Mouse (Mus musculus) testis, adult 2 months (tissue): ENCODE measurements around the gene Tk1. TPM values are rescaled to one million over a fixed set of nuclear protein-coding genes. Genes with fewer than 3 reads are reported as not detected.

ENCODE experiments used
- H3K27ac ChIP-seq: fragments of 200-500 bp; 2 replicates; pipeline ENCODE4 v1.5.1; 2012; ENCODE audit warnings: low read depth, low read length; ENCODE audit not compliant: control insufficient read depth, insufficient read depth
- H3K27me3 ChIP-seq: fragments of 200-500 bp; 2 replicates; pipeline ENCODE4 v1.6.1; 2012; ENCODE audit warnings: mild to moderate bottlenecking, low read length, moderate library complexity; ENCODE audit not compliant: control insufficient read depth, insufficient read depth
- H3K36me3 ChIP-seq: fragments of 200-500 bp; 2 replicates; pipeline ENCODE4 v1.6.1; 2012; ENCODE audit warnings: mild to moderate bottlenecking, low read length; ENCODE audit not compliant: control insufficient read depth, insufficient read depth
- H3K4me1 ChIP-seq: fragments of 200-500 bp; 2 replicates; pipeline ENCODE4 v1.6.1; 2012; ENCODE audit warnings: low read length; ENCODE audit not compliant: control insufficient read depth, insufficient read depth
- H3K4me3 ChIP-seq: fragments of 200-500 bp; 2 replicates; pipeline ENCODE4 v1.5.1; 2012; ENCODE audit warnings: low read depth, mild to moderate bottlenecking, low read length, moderate library complexity, mixed read lengths; ENCODE audit not compliant: control insufficient read depth
- CTCF ChIP-seq: fragments of 200-500 bp; IDR thresholded peaks from 2 replicates; pipeline ENCODE4 v1.5.1; 2012; ENCODE audit warnings: low read depth, mild to moderate bottlenecking, inconsistent platforms, low read length, moderate library complexity; ENCODE audit not compliant: control insufficient read depth, insufficient read depth, insufficient replicate concordance
- POLR2A ChIP-seq: fragments of 200-500 bp; IDR thresholded peaks from 2 replicates; pipeline ENCODE4 v1.6.1; 2012; ENCODE audit warnings: low read depth, mild to moderate bottlenecking, inconsistent platforms, low read length, moderate library complexity; ENCODE audit not compliant: control insufficient read depth
- polyA plus RNA-seq: library from polyadenylated mRNA; depleted of rRNA; stranded (reverse); fragments of >200 nt; gene quantifications from 2 replicates; pipeline ENCODE4 v1.2.3, GENCODE M21; 2012; rRNA removed

The Tk1 gene
- polyA plus RNA-seq, 1 experiment: 5.8 TPM

- Histone ChIP-seq H3K27me3 (no peaks in the 10 kb centered on the region), H3K4me3 (no peak overlapping the region), H3K36me3 (no peaks in the 10 kb centered on the region), H3K27ac (no peak overlapping the region), H3K4me1 (peaks cover 7% of the 10 kb centered on the region)
- no peak for TF ChIP-seq POLR2A
- no peak for TF ChIP-seq CTCF
Measured at GRCm38 (mm10) chr11:117772352-117772751, 53.5 kb downstream of the Tk1 start.

- Histone ChIP-seq H3K4me1 (peaks cover 7% of the 10 kb centered on the region), H3K27ac (no peak overlapping the region), H3K27me3 (no peaks in the 10 kb centered on the region), H3K4me3 (no peak overlapping the region), H3K36me3 (no peaks in the 10 kb centered on the region)
- TF ChIP-seq POLR2A (no peak), CTCF (no peak)
Measured at GRCm38 (mm10) chr11:117770407-117770806, 55.5 kb downstream of the Tk1 start.

GRCm38 (mm10) chr11:117769683-117770047 lies 56.2 kb downstream of the Tk1 start:
- H3K27me3 ChIP-seq: no peaks in the 10 kb centered on the region
- H3K4me3 ChIP-seq: no peak overlapping the region
- H3K4me1 ChIP-seq: peaks cover 7% of the 10 kb centered on the region
- H3K36me3 ChIP-seq: no peaks in the 10 kb centered on the region
- TF ChIP-seq POLR2A (no peak), CTCF (no peak)
- H3K27ac ChIP-seq: no peak overlapping the region

GRCm38 (mm10) chr11:117768725-117769682 lies 56.9 kb downstream of the Tk1 start:
- H3K36me3 ChIP-seq: no peaks in the 10 kb centered on the region
- no peak overlapping the region for H3K4me3 ChIP-seq
- H3K4me1 ChIP-seq: peaks cover 7% of the 10 kb centered on the region
- no peaks in the 10 kb centered on the region for H3K27me3 ChIP-seq
- TF ChIP-seq CTCF (no peak), POLR2A (no peak)
- no peak overlapping the region for H3K27ac ChIP-seq

GRCm38 (mm10) chr11:117766275-117766674 lies 59.6 kb downstream of the Tk1 start:
- no peaks in the 10 kb centered on the region for H3K27me3 ChIP-seq
- no peak overlapping the region for H3K27ac ChIP-seq
- no peak overlapping the region for H3K4me3 ChIP-seq
- H3K36me3 ChIP-seq: 0 out of 2 replicates have a peak, but pooled peaks cover 2% of the 10 kb centered on the region
- H3K4me1 ChIP-seq: no peaks in the 10 kb centered on the region
- no peak for TF ChIP-seq CTCF
- TF ChIP-seq POLR2A: no peak

Other genes starting within 250 kb of the Tk1 start
- gene Tnrc6c, start 171.8 kb downstream of the Tk1 start, polyA plus RNA-seq: 25.4 and 28.0 TPM in 2 replicates
- gene Tmc8, start 44.0 kb downstream of the Tk1 start, polyA plus RNA-seq: 1.2 TPM in 2 replicates
- 9.7 and 10.1 TPM in 2 replicates for gene Tmc6, start 43.9 kb downstream of the Tk1 start, polyA plus RNA-seq
- not detected in 2 replicates for gene 6030468B19Rik, start 28.4 kb downstream of the Tk1 start, polyA plus RNA-seq
- 1.0 TPM in 1 of 2 replicates, not detected in the other for gene Gm20708, start 16.4 kb downstream of the Tk1 start, polyA plus RNA-seq
- gene Syngr2, start 16.4 kb downstream of the Tk1 start, polyA plus RNA-seq: 21.3 and 32.5 TPM in 2 replicates
- 4.0 and 5.7 TPM in 2 replicates for gene Afmid, start 168 bp downstream of the Tk1 start, polyA plus RNA-seq
- gene Birc5, start 23.2 kb upstream of the Tk1 start, polyA plus RNA-seq: 46.1 and 46.3 TPM in 2 replicates
- 5.3 and 6.1 TPM in 2 replicates for gene Tmem235, start 34.7 kb upstream of the Tk1 start, polyA plus RNA-seq
- 2.1 and 2.5 TPM in 2 replicates for gene Tha1, start 47.4 kb upstream of the Tk1 start, polyA plus RNA-seq
- 0.51 and 0.61 TPM in 2 replicates for gene Socs3, start 144.0 kb upstream of the Tk1 start, polyA plus RNA-seq
- gene Pgs1, start 160.2 kb upstream of the Tk1 start, polyA plus RNA-seq: 55.3 and 59.6 TPM in 2 replicates